In genomic region chr3:152667356-152668211, GRCm38 (mm10) we compare ENCODE assay signal across 8 mouse cellular contexts. TPM values are rescaled to one million over a fixed set of nuclear protein-coding genes. Genes with fewer than 3 reads are reported as not detected.
DNase-seq lines count a peak whose midpoint lies in the region; ATAC-seq and TF ChIP-seq lines count a peak whose summit lies in the region.

No protein-coding gene starts in this region.

- under 1% methylated on average over 76 of the region's 82 CpGs for WGBS in cerebellum, adult 2 months
- WGBS in forebrain, embryonic 10.5 days: under 1% methylated on average over 75 of the region's 82 CpGs
- under 1% methylated on average over 57 of the region's 82 CpGs for WGBS in hindbrain, embryonic 15.5 days
- 0% methylated on average over 47 of the region's 82 CpGs for WGBS in midbrain, embryonic 16.5 days

- peak overlapping the region; percentile 79 for H3K4me2 ChIP-seq in hindbrain, embryonic 15.5 days
- peak overlapping the region; percentile 97 for H3K4me2 ChIP-seq in midbrain, embryonic 16.5 days (ENCODE audit: low read length)

- peak; percentile 85 for ATAC-seq in hindbrain, embryonic 15.5 days (ENCODE audit: low FRiP score, low read depth)
- peak; percentile 91 for ATAC-seq in midbrain, embryonic 16.5 days
- ATAC-seq in CD4-positive, CD25-positive, alpha-beta regulatory T cell, adult 4 months: no peak

- peaks cover 3% of the 10 kb centered on the region; the same call in 1 of the 2 replicates for H3K4me1 ChIP-seq in cerebellum, adult 2 months (ENCODE audit: control insufficient read depth, insufficient read depth, low read length)
- peaks cover 15% of the 10 kb centered on the region for H3K4me1 ChIP-seq in forebrain, embryonic 10.5 days
- peaks cover 6% of the 10 kb centered on the region; the same call in 1 of the 2 replicates for H3K4me1 ChIP-seq in hindbrain, embryonic 15.5 days (replicated peaks)
- H3K4me1 ChIP-seq in midbrain, embryonic 16.5 days (ENCODE audit: control insufficient read depth, insufficient read depth, low read length): peaks cover 3% of the 10 kb centered on the region; the same call in 1 of the 2 replicates

- H3K9me3 ChIP-seq in forebrain, embryonic 10.5 days: no peaks in the 10 kb centered on the region
- H3K9me3 ChIP-seq in hindbrain, embryonic 15.5 days: no peaks in the 10 kb centered on the region
- no peaks in the 10 kb centered on the region; the same call in 1 of the 2 replicates for H3K9me3 ChIP-seq in midbrain, embryonic 16.5 days (replicated peaks; ENCODE audit: control insufficient read depth, low read length, poor library complexity, severe bottlenecking)

- peak overlapping the region; percentile 48 for H3K9ac ChIP-seq in hindbrain, embryonic 15.5 days
- peak overlapping the region; percentile 74 for H3K9ac ChIP-seq in midbrain, embryonic 16.5 days (ENCODE audit: low read depth, low read length)

- TF ChIP-seq POLR2A in cerebellum, adult 2 months (IDR thresholded peaks at IDR 0.05; ENCODE audit: borderline replicate concordance, insufficient read depth, low read length): no peak

- intact Hi-C loops in left cerebral cortex, postnatal 4 days (cut with DNase I): no loop called here

- H3K27ac ChIP-seq in cerebellum, adult 2 months (ENCODE audit: insufficient read depth, low read length): no peak overlapping the region
- H3K27ac ChIP-seq in forebrain, embryonic 10.5 days: peak overlapping the region; percentile 73
- H3K27ac ChIP-seq in hindbrain, embryonic 15.5 days (replicated peaks): no peak overlapping the region
- peak overlapping the region; percentile 50; the same call in 1 of the 2 replicates for H3K27ac ChIP-seq in midbrain, embryonic 16.5 days (ENCODE audit: low read length)

- peak in 1 of 2 experiments; percentile 10 for DNase-seq in cerebellum, adult 2 months
- DNase-seq in cerebellum, adult 11 months: no peak
- DNase-seq in R1 (ENCODE audit: low read depth, low spot score): peak; percentile 46
- DNase-seq in forebrain, embryonic 10.5 days (ENCODE audit: extremely low spot score, low spot score): peak; percentile 46
- peak; percentile 21 for DNase-seq in left cerebral cortex, postnatal 4 days

- no peaks in the 10 kb centered on the region for H3K27me3 ChIP-seq in cerebellum, adult 2 months (ENCODE audit: control insufficient read depth, insufficient read depth, low read length)
- peaks cover 65% of the 10 kb centered on the region for H3K27me3 ChIP-seq in forebrain, embryonic 10.5 days (ENCODE audit: poor library complexity, severe bottlenecking)
- peaks cover 10% of the 10 kb centered on the region; the same call in 1 of the 2 replicates for H3K27me3 ChIP-seq in hindbrain, embryonic 15.5 days
- peaks cover 8% of the 10 kb centered on the region for H3K27me3 ChIP-seq in midbrain, embryonic 16.5 days (ENCODE audit: control insufficient read depth, insufficient read depth, low read depth, low read length)

- peak overlapping the region; percentile 8 for H3K4me3 ChIP-seq in cerebellum, adult 2 months (replicated peaks; ENCODE audit: insufficient read depth, low read depth, low read length)
- peak overlapping the region; percentile 68 for H3K4me3 ChIP-seq in forebrain, embryonic 10.5 days
- H3K4me3 ChIP-seq in hindbrain, embryonic 15.5 days: peak overlapping the region; percentile 56
- peak overlapping the region; percentile 64 for H3K4me3 ChIP-seq in midbrain, embryonic 16.5 days (ENCODE audit: low read depth, low read length)

- no peaks in the 10 kb centered on the region for H3K36me3 ChIP-seq in forebrain, embryonic 10.5 days (replicated peaks)
- H3K36me3 ChIP-seq in hindbrain, embryonic 15.5 days: no peaks in the 10 kb centered on the region
- no peaks in the 10 kb centered on the region for H3K36me3 ChIP-seq in midbrain, embryonic 16.5 days (ENCODE audit: control insufficient read depth, insufficient read depth, low read length)

- no peak for TF ChIP-seq CTCF in cerebellum, adult 2 months (IDR thresholded peaks at IDR 0.05; ENCODE audit: borderline replicate concordance, insufficient read depth, low read depth, low read length)

RNA-seq across cellular contexts. Expression of gene Ak5, which starts 0.6 kb away (rescaled TPM):
- polyA plus RNA-seq in cerebellum, adult 2 months (2012; rRNA removed): 8.1 and 9.7 TPM in 2 replicates
- polyA plus RNA-seq in forebrain, embryonic 10.5 days (2016; fragmentation: Nextera tagmentation; extraction: Ambion mirVana): 0.41 and 0.44 TPM in 2 replicates
- polyA plus RNA-seq in hindbrain, embryonic 15.5 days (2015; fragmentation: Nextera tagmentation; extraction: Ambion mirVana): 16.0 and 16.3 TPM in 2 replicates
- total RNA-seq in left cerebral cortex, postnatal 4 days (2021): 10 to 100 TPM; 37.3 to 47.7 TPM
- 18.4 and 20.9 TPM in 2 replicates for polyA plus RNA-seq in midbrain, embryonic 16.5 days (2015; fragmentation: Nextera tagmentation; extraction: Ambion mirVana)
- polyA plus RNA-seq in CD4-positive, CD25-positive, alpha-beta regulatory T cell, adult 4 months (2017; shearing (Covaris generic)): under 1 TPM in 1 of 2 experiments, not detected in 1; 0.12 TPM

RNA-seq across cellular contexts. Expression of gene Pigk, which starts 46.3 kb away (rescaled TPM):
- polyA plus RNA-seq in cerebellum, adult 2 months (2012; rRNA removed): 34.4 and 37.1 TPM in 2 replicates
- 31.9 and 38.4 TPM in 2 replicates for polyA plus RNA-seq in forebrain, embryonic 10.5 days (2016; fragmentation: Nextera tagmentation; extraction: Ambion mirVana)
- polyA plus RNA-seq in hindbrain, embryonic 15.5 days (2015; fragmentation: Nextera tagmentation; extraction: Ambion mirVana): 50.8 and 52.3 TPM in 2 replicates
- total RNA-seq in left cerebral cortex, postnatal 4 days (2021): 10 to 100 TPM; 34.1 to 43.3 TPM
- polyA plus RNA-seq in midbrain, embryonic 16.5 days (2015; fragmentation: Nextera tagmentation; extraction: Ambion mirVana): 54.3 and 59.6 TPM in 2 replicates
- 10 to 100 TPM; 51.1 to 60.6 TPM for polyA plus RNA-seq in CD4-positive, CD25-positive, alpha-beta regulatory T cell, adult 4 months (2017; shearing (Covaris generic))

Comparison
In these comparisons a context has a peak if more than half of its experiments do, and no peak if none do; other contexts are left out.
1. H3K27ac ChIP-seq: peak in forebrain, embryonic 10.5 days (single experiment) and midbrain, embryonic 16.5 days (single experiment); none in cerebellum, adult 2 months (single experiment) and hindbrain, embryonic 15.5 days (single experiment).
2. H3K4me3 ChIP-seq: peak in every context shown above with its lines; median percentile 68 in forebrain, embryonic 10.5 days; 64 in midbrain, embryonic 16.5 days; 56 in hindbrain, embryonic 15.5 days; 8 in cerebellum, adult 2 months.